Mouse (Mus musculus): Measurements from ENCODE around the gene Axdnd1.

Axdnd1 gene

GRCm38 (mm10) chr1:156420671-156421297 is at the start of gene Axdnd1:
Gene Axdnd1 (minus strand): TSS chr1:156421159.
- DNase-seq (ENCODE audit: low spot score) = peak; percentile 67

GRCm38 (mm10) chr1:156470557-156470956 is 49.6 kb upstream of the Axdnd1 start:
- DNase-seq (ENCODE audit: low spot score) = no peak

GRCm38 (mm10) chr1:156468576-156468975 is 47.6 kb upstream of the Axdnd1 start:
- no peak for DNase-seq (ENCODE audit: low spot score)

GRCm38 (mm10) chr1:156467655-156468255 is 46.8 kb upstream of the Axdnd1 start:
- DNase-seq (ENCODE audit: low spot score) = no peak

- DNase-seq (ENCODE audit: low spot score) = no peak
Measured at GRCm38 (mm10) chr1:156464963-156465362, 44.0 kb upstream of the Axdnd1 start.

GRCm38 (mm10) chr1:156463981-156464853 is 43.3 kb upstream of the Axdnd1 start:
- DNase-seq (ENCODE audit: low spot score) = no peak

GRCm38 (mm10) chr1:156462273-156462991 is 41.5 kb upstream of the Axdnd1 start:
- DNase-seq (ENCODE audit: low spot score) = no peak

- DNase-seq (ENCODE audit: low spot score) = no peak
Measured at GRCm38 (mm10) chr1:156461036-156461435, 40.1 kb upstream of the Axdnd1 start.

- DNase-seq (ENCODE audit: low spot score) = no peak
Measured at GRCm38 (mm10) chr1:156460216-156460615, 39.3 kb upstream of the Axdnd1 start.

- no peak for DNase-seq (ENCODE audit: low spot score)
Measured at GRCm38 (mm10) chr1:156459690-156460089, 38.7 kb upstream of the Axdnd1 start.

GRCm38 (mm10) chr1:156458391-156459060 is 37.6 kb upstream of the Axdnd1 start:
- DNase-seq (ENCODE audit: low spot score) = no peak

- no peak for DNase-seq (ENCODE audit: low spot score)
Measured at GRCm38 (mm10) chr1:156455005-156455758, 34.2 kb upstream of the Axdnd1 start.

- DNase-seq (ENCODE audit: low spot score) = no peak
Measured at GRCm38 (mm10) chr1:156454384-156454783, 33.4 kb upstream of the Axdnd1 start.

- DNase-seq (ENCODE audit: low spot score) = no peak
Measured at GRCm38 (mm10) chr1:156453876-156454275, 32.9 kb upstream of the Axdnd1 start.

- DNase-seq (ENCODE audit: low spot score) = no peak
Measured at GRCm38 (mm10) chr1:156450478-156450877, 29.5 kb upstream of the Axdnd1 start.

GRCm38 (mm10) chr1:156449691-156450090 is 28.7 kb upstream of the Axdnd1 start:
- no peak for DNase-seq (ENCODE audit: low spot score)

GRCm38 (mm10) chr1:156449089-156449488 is 28.1 kb upstream of the Axdnd1 start:
- no peak for DNase-seq (ENCODE audit: low spot score)

- no peak for DNase-seq (ENCODE audit: low spot score)
Measured at GRCm38 (mm10) chr1:156445049-156445448, 24.1 kb upstream of the Axdnd1 start.

GRCm38 (mm10) chr1:156442776-156443175 is 21.8 kb upstream of the Axdnd1 start:
- DNase-seq (ENCODE audit: low spot score) = no peak

GRCm38 (mm10) chr1:156442266-156442665 is 21.3 kb upstream of the Axdnd1 start:
- no peak for DNase-seq (ENCODE audit: low spot score)

- DNase-seq (ENCODE audit: low spot score) = no peak
Measured at GRCm38 (mm10) chr1:156437726-156438125, 16.8 kb upstream of the Axdnd1 start.

Data from ovary, postnatal 10 days (tissue).